Mouse (Mus musculus) midbrain, embryonic 16.5 days (tissue): Measurements from ENCODE around the gene Bad. TPM values are rescaled to one million over a fixed set of nuclear protein-coding genes. Genes with fewer than 3 reads are reported as not detected.
"Not testable (repeated sequence)": the region's sequence is repeated elsewhere in the genome, so short reads cannot be mapped to it uniquely, and the experiment has no call there.

Experiments
- ATAC-seq: fragments of 200-750 bp; cut with Nextera tagmentation; 2 replicates; pipeline ENCODE4 v1.8.0; 2017; ENCODE audit warnings: moderate TSS enrichment
- H3K27ac ChIP-seq: fragments of 300-500 bp; sonication (generic); 2 replicates; pipeline ENCODE4 v1.5.1; 2014; ENCODE audit warnings: mild to moderate bottlenecking, low read length, mixed read lengths
- H3K27me3 ChIP-seq: fragments of 300-500 bp; sonication (generic); 2 replicates; pipeline ENCODE4 v1.6.1; 2014; ENCODE audit warnings: low read depth, low read length, mixed read lengths; ENCODE audit not compliant: control insufficient read depth, insufficient read depth
- H3K36me3 ChIP-seq: fragments of 300-500 bp; sonication (generic); 2 replicates; pipeline ENCODE4 v1.6.1; 2014; ENCODE audit warnings: mild to moderate bottlenecking, low read length, moderate library complexity, mixed read lengths; ENCODE audit not compliant: control insufficient read depth, insufficient read depth
- H3K4me1 ChIP-seq: fragments of 300-500 bp; sonication (generic); 2 replicates; pipeline ENCODE4 v1.6.1; 2014; ENCODE audit warnings: mild to moderate bottlenecking, low read length, mixed read lengths; ENCODE audit not compliant: control insufficient read depth, insufficient read depth
- H3K4me2 ChIP-seq: fragments of 300-500 bp; sonication (generic); 2 replicates; pipeline ENCODE4 v1.6.1; 2014; ENCODE audit warnings: mild to moderate bottlenecking, low read length, mixed read lengths
- H3K4me3 ChIP-seq: fragments of 300-500 bp; sonication (generic); 2 replicates; pipeline ENCODE4 v1.5.1; 2014; ENCODE audit warnings: low read depth, mild to moderate bottlenecking, low read length, moderate library complexity, mixed read lengths
- H3K9ac ChIP-seq: fragments of 300-500 bp; sonication (generic); 2 replicates; pipeline ENCODE4 v1.6.1; 2014; ENCODE audit warnings: low read depth, low read length, mixed read lengths
- H3K9me3 ChIP-seq: fragments of 300-500 bp; sonication (generic); replicated peaks from 2 replicates; pipeline ENCODE4 v1.6.1; 2014; ENCODE audit warnings: mild to moderate bottlenecking, low read length, mixed read lengths; ENCODE audit not compliant: control insufficient read depth, poor library complexity, severe bottlenecking
- WGBS: fragments of 180-500 bp; shearing (Covaris S2); extraction: QIAGEN DNeasy Blood & Tissue Kit; methylation state at CpG from one replicate; pipeline ENCODE4 v1.1.7; 2014; 5-methylcytosine and 5-hydroxymethylcytosine counted together
- polyA plus RNA-seq: library from polyadenylated mRNA; unstranded; fragments of >200 nt; fragmentation: Nextera tagmentation; extraction: Ambion mirVana; gene quantifications from 2 replicates; pipeline ENCODE4 v1.2.1, GENCODE M21; 2015

Gene Bad
- polyA plus RNA-seq, 1 experiment from 2014 or later = 92.5 TPM

- WGBS = 84% methylated on average over 3 of the region's 3 CpGs
- no peaks in the 10 kb centered on the region for H3K9me3 ChIP-seq
- H3K27ac ChIP-seq = no peak overlapping the region
- peaks cover 20% of the 10 kb centered on the region for H3K4me1 ChIP-seq
- H3K27me3 ChIP-seq = no peaks in the 10 kb centered on the region
- H3K36me3 ChIP-seq = peaks cover 18% of the 10 kb centered on the region
- no peak for ATAC-seq
- no peak overlapping the region for H3K4me3 ChIP-seq
- no peak overlapping the region for H3K9ac ChIP-seq
- H3K4me2 ChIP-seq = no peak overlapping the region
Observed at GRCm38 (mm10) chr19:6906199-6906598, 35.5 kb upstream of the Bad start.

- H3K4me3 ChIP-seq = no peak overlapping the region
- no peaks in the 10 kb centered on the region for H3K27me3 ChIP-seq
- H3K9me3 ChIP-seq = no peaks in the 10 kb centered on the region
- peaks cover 26% of the 10 kb centered on the region for H3K36me3 ChIP-seq
- ATAC-seq = no peak
- H3K9ac ChIP-seq = no peak overlapping the region
- H3K4me1 ChIP-seq = peaks cover 23% of the 10 kb centered on the region
- WGBS = 95% methylated on average over 8 of the region's 8 CpGs
- H3K4me2 ChIP-seq = no peak overlapping the region
- no peak overlapping the region for H3K27ac ChIP-seq
Observed at GRCm38 (mm10) chr19:6907094-6907493, 34.6 kb upstream of the Bad start.

GRCm38 (mm10) chr19:6907811-6908540 is 33.7 kb upstream of the Bad start:
- WGBS = 88% methylated on average over 7 of the region's 7 CpGs
- peaks cover 31% of the 10 kb centered on the region for H3K36me3 ChIP-seq
- peak overlapping the region; percentile 54; the same call in 1 of the 2 replicates for H3K4me3 ChIP-seq

GRCm38 (mm10) chr19:6909021-6909420 is 32.6 kb upstream of the Bad start:
- peak overlapping the region; percentile 54 for H3K4me3 ChIP-seq
- H3K36me3 ChIP-seq = peaks cover 34% of the 10 kb centered on the region
- no peak for ATAC-seq

More at GRCm38 (mm10) chr19:6907811-6908540, 33.7 kb upstream of the Bad start:
- Histone ChIP-seq H3K9ac (peak overlapping the region; percentile 13; the same call in 1 of the 2 replicates), H3K4me1 (peaks cover 23% of the 10 kb centered on the region), H3K27ac (no peak overlapping the region), H3K27me3 (no peaks in the 10 kb centered on the region), H3K4me2 (peak overlapping the region; percentile 72), H3K9me3 (no peaks in the 10 kb centered on the region)
- no peak for ATAC-seq

GRCm38 (mm10) chr19:6909507-6910289 is 32.0 kb upstream of the Bad start, which contains the start of the genes Trmt112 and Prdx5:
Gene Trmt112 (plus strand): TSS chr19:6909698.
Gene Prdx5 (minus strand): TSS chr19:6910106.
- no peaks in the 10 kb centered on the region for H3K9me3 ChIP-seq
- peak within 1 kb of the TSS; percentile 72 for H3K4me2 ChIP-seq
- peak within 1 kb of the TSS; percentile 97 for H3K27ac ChIP-seq
- H3K4me1 ChIP-seq = peaks cover 23% of the 10 kb centered on the region
- peaks cover 34% of the 10 kb centered on the region for H3K36me3 ChIP-seq
- no peaks in the 10 kb centered on the region for H3K27me3 ChIP-seq
- peak within 1 kb of the TSS; percentile 69 for H3K9ac ChIP-seq
- H3K4me3 ChIP-seq = peak within 1 kb of the TSS; percentile 54
- peak; percentile 94 for ATAC-seq
- under 1% methylated on average over 65 of the region's 65 CpGs for WGBS

More at GRCm38 (mm10) chr19:6909021-6909420, 32.6 kb upstream of the Bad start:
- H3K27me3 ChIP-seq = no peaks in the 10 kb centered on the region
- peak overlapping the region; percentile 72 for H3K4me2 ChIP-seq
- no peaks in the 10 kb centered on the region for H3K9me3 ChIP-seq
- H3K4me1 ChIP-seq = peaks cover 23% of the 10 kb centered on the region
- 7% methylated on average over 11 of the region's 11 CpGs for WGBS
- H3K9ac ChIP-seq = peak overlapping the region; percentile 69
- peak overlapping the region; percentile 97 for H3K27ac ChIP-seq

- peaks cover 23% of the 10 kb centered on the region for H3K4me1 ChIP-seq
- ATAC-seq = peak; percentile 5
- H3K27me3 ChIP-seq, H3K9me3 ChIP-seq: not testable (repeated sequence)
- peak overlapping the region; percentile 72 for H3K4me2 ChIP-seq
- WGBS = under 1% methylated on average over 29 of the region's 30 CpGs
- peak overlapping the region; percentile 97 for H3K27ac ChIP-seq
- H3K9ac ChIP-seq = peak overlapping the region; percentile 69
- peak overlapping the region; percentile 54 for H3K4me3 ChIP-seq
- peaks cover 30% of the 10 kb centered on the region for H3K36me3 ChIP-seq
Observed at GRCm38 (mm10) chr19:6910306-6910705, 31.4 kb upstream of the Bad start.

GRCm38 (mm10) chr19:6911101-6912074 is 30.3 kb upstream of the Bad start:
- Histone ChIP-seq H3K4me2 (peak overlapping the region; percentile 72), H3K9me3 (no peaks in the 10 kb centered on the region), H3K9ac (no peak overlapping the region), H3K27ac (no peak overlapping the region), H3K27me3 (no peaks in the 10 kb centered on the region), H3K4me3 (no peak overlapping the region), H3K36me3 (peaks cover 23% of the 10 kb centered on the region), H3K4me1 (peaks cover 23% of the 10 kb centered on the region)
- no peak for ATAC-seq
- 79% methylated on average over 19 of the region's 19 CpGs for WGBS

- no peak overlapping the region for H3K4me2 ChIP-seq
- no peaks in the 10 kb centered on the region for H3K27me3 ChIP-seq
- ATAC-seq = no peak
- H3K9me3 ChIP-seq = no peaks in the 10 kb centered on the region
- peaks cover 16% of the 10 kb centered on the region for H3K36me3 ChIP-seq
- H3K4me3 ChIP-seq = no peak overlapping the region
- 92% methylated on average over 15 of the region's 15 CpGs for WGBS
- H3K27ac ChIP-seq = no peak overlapping the region
- H3K9ac ChIP-seq = no peak overlapping the region
- H3K4me1 ChIP-seq = peaks cover 23% of the 10 kb centered on the region
Observed at GRCm38 (mm10) chr19:6912205-6912970, 29.3 kb upstream of the Bad start.
